Mouse (Mus musculus) bone marrow macrophage, adult 2 months (primary cell): Measurements from ENCODE around the gene Phactr1.

ENCODE experiments used
- CTCF ChIP-seq: IDR thresholded peaks from 2 replicates; pipeline ENCODE4 v1.5.1; 2012; ENCODE audit warnings: low read depth, mild to moderate bottlenecking, low read length, moderate library complexity
- POLR2A ChIP-seq: IDR thresholded peaks from 2 replicates; pipeline ENCODE4 v1.6.1; 2012; ENCODE audit warnings: mild to moderate bottlenecking, low read depth, low read length, borderline replicate concordance

DNA sequence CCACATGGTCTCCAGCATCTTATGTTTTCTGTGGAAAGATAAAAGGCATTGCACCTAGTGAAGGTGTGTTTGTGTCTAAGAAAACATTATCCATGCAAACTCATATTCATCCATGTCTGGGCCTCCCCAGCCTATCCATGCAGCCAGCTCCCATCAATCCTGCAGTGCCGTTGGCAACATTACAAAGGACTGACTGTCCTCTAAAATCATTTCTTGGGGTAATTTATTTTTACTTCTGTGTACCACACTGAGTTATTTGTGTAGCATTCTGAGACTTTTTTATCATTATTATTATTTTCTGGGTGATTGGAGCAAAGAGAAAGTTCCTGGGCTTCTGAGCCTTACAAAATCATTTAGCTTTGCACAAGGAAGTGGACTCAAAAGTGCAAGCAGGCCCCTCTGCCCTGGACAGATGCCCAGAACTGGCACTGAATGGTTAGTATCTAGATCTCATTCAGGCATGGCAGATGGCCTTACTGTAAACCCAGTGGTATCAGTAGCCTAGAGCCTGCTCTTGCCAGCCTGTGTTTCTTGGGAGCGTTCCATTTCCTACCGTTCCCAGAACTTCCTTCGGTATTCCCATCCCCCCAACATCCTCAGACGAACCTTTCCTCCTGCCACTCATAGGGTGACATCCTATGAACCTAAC lies 307.6 kb downstream of the Phactr1 start:
- TF ChIP-seq POLR2A = no peak
- TF ChIP-seq CTCF = no peak
